Mouse (Mus musculus): ENCODE measurements around the gene Gnmt. TPM values are rescaled to one million over a fixed set of nuclear protein-coding genes. Genes with fewer than 3 reads are reported as not detected.

Gnmt gene
- 1 to 10 TPM; 3.2 to 4.0 TPM for total RNA-seq (2023)

DNA sequence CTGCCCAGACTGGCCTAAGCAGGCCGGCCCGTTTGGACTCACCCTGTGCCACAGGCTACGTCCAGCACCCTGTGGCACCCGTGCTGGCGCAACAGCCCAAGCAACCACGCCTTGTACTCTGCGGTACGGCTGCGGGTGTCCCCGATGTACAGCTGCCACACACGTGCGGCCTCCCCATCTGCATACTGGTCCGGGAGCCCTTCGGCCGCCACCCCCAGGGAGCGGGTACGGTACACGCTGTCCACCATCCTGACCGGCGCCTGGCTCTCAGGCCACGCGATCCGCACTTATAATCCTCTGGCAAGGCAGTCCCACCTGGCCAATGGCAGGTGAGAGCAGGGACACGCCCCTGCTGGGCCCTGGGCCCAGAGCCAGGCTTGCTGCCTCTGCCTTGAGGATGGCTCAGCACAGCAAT lies at the start of gene Gnmt:
Gene Gnmt (minus strand): TSS at position 265 of the 415 bp plus-strand sequence.

DNA sequence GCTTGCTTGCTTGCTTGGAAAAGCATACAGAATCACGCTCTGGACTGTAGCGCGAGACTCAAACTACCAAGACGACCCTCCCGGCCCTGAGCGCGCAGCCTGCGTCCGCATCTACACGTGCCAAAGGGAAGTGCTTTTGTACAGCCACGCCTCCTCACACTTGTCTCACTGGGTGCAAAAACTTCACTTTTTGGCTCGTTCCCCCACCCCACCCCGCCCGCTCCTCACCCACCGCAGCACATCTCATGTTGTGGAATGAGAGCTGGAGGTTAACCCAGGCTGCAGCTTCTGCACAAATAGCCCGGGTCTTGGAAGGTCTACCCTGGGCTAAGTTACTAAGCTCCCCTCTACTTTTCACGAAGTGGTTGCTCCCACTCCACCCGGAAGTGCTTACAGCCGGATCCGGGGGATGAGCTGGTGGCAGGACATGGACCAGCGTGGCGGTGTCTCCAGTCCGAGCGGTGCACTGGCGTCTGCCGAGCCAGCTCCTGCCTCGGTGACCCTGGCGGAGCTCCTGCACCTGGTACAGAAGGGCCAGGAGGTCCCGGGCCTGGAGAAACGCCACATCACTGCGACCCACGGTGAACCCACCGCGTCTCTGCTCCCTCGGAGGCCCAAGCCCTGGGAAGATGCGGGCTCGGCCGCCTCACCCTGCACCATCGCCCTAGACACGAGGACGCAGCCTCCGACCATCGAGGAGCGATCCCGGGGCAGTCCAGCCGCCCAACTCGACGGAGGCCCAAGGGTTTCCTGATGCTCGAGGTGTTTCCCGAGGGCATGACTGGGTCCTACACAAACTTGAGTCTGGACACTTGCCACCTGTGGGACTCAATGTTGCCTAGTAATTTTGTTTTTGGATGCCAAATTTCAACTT lies 43.7 kb upstream of the Gnmt start, which contains the start of gene 2310039H08Rik:
Gene 2310039H08Rik (plus strand): TSS at position 232 of the 874 bp plus-strand sequence.

GRCm38 (mm10) chr17:46763544-46763943 lies 34.6 kb upstream of the Gnmt start, which contains the start of gene Ptcra:
TSS of gene Ptcra (minus strand) at chr17:46763712.

GRCm38 (mm10) chr17:46751794-46752556 lies 23.0 kb upstream of the Gnmt start, which contains the start of gene Cnpy3:
TSS of gene Cnpy3 (minus strand) at chr17:46752214.

DNA sequence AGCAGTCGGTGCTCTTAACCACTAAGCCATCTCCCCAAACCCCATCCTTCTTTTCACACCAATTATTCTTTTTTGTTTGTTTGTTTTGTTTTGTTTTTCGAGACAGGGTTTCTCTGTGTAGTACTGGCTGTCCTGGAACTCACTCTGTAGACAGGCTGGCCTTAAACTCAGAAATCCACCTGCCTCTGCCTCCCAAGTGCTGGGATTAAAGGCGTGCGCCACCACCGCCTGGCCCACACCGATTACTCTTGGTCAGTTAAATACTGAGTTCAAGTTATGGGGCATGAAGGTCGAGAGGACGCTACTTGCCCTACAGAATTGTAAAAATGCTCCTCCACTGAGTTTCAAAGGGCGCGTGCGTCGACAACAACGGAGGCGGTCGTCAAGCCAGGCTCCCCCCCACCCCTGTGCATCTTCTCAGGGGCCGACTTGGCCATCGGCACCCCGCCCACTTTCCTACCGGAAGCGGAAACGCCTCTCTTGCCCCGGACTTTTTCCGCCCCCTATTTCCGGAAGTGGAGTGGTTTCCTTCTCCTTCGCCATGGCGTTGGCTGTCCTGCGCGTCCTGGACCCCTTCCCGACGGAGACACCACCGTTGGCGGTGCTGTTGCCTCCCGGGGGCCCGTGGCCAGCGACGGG lies 17.9 kb downstream of the Gnmt start, which contains the start of gene Pex6:
Gene Pex6 (plus strand): TSS at position 505 of the 639 bp plus-strand sequence.

DNA sequence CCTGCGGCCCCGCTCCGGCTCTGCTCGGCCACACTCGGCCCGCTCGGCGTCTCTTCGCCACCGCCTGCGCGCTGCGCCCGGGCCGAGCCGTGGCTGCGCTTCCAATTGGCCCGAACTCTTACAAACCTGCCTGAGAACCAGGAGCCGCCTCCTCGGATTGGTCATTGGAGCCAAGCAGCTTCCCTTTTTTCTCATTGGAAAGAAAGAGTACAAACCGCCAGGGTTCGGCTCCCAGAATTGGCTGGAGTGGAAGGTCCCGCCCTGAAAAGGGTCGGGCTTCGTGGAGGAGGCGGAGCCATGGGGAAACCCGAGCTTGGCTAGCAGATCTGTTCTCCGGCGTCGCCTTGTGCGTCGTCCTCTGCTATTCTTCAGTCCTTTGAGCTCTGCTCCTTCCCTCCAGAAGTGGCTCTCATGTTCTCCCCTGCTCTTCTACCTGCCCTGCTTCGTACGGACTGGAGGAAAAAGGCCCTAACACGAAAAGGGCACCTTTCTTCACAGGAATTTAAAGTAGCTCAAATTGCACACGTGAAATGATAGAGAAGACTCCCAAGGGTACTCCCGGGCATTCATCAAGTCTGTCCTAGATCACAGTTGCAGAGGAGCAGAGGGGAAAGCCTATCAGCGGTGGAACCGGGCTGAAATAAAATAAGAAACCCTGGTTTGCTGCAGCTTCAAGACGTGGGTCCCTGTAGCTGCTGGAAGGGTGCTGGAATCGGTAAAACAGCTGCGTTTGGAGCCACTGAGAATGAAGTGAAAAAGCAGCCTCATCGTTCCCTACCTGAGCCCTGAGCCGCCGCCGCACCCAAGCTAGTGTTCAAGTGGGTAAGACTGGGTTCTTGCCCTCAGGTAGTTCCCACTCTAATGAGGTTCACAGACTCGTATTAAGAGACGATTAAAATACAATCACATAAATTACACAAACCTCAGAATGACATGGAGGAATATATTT lies 23.8 kb downstream of the Gnmt start, which contains the start of gene Ppp2r5d:
Gene Ppp2r5d (minus strand): TSS at position 225 of the 949 bp plus-strand sequence.

DNA sequence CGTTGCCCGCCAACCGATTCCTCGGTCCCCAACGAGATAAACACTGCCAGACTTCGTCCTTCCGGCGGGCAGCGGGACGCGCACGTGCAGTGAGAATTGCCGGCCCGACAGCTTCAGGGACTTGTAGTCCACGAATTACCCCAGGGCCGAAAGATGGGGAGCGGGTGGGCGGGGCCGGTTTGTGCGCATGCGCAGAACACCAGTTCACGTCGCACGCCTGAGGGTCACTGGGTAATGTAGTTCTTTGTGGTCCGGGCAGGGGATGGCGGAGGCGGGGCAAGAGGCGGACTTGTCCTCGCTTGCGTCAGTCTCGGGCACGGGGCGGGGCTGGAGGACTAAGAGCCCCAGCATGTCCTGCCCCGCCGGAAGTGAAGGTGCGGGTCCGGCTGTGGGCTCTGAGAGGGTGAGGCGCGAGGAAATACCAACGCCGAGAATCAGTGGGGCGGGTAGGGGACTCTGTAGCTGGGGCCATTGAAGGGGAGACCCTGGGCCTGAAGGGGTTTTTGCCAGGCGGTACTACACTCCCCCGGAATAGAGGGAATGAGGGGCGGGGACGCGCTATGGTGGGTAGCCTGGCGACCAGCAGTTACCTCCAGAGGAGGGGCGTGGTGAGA lies 48.1 kb downstream of the Gnmt start, which contains the start of gene Klhdc3:
Gene Klhdc3 (minus strand): TSS at position 155 of the 614 bp plus-strand sequence.

DNA sequence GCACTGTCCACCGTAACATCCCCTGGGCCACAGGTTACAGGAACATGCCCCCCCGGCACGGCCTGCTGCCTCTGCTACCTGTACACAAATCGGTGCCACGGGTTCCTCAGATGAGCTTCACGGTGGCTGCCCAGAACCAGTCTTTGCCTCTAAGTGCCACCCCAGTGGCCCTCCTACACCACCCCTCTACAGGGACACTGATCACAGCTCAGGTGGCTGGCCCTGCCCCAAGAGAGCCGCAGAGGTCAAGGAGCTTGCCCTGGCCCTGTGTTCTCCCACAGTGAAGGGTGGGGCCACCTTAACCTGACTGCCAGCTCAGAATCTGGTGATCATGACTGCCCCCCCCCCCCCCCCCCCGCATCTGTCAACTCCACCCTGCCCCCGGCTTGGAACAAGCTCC lies 50.6 kb downstream of the Gnmt start, which contains the start of gene Mea1:
Gene Mea1 (plus strand): TSS at position 378 of the 400 bp plus-strand sequence.

Other genes with a start within 250 kb of the Gnmt start
- not detected for gene Ttbk1, start 241.5 kb downstream of the Gnmt start, total RNA-seq (2023)
- gene Dnph1, start 232.5 kb downstream of the Gnmt start, total RNA-seq (2023), result 1 to 10 TPM; 3.7 to 5.4 TPM
- 1 to 10 TPM; 3.3 to 4.3 TPM for gene Cul9, start 182.8 kb downstream of the Gnmt start, total RNA-seq (2023)
- 10 to 100 TPM; 51.5 to 56.3 TPM for gene Srf, start 173.0 kb downstream of the Gnmt start, total RNA-seq (2023)
- under 1 TPM; 0.33 to 0.57 TPM for gene Ptk7, start 99.7 kb downstream of the Gnmt start, total RNA-seq (2023)
- gene Klc4, start 83.1 kb downstream of the Gnmt start, total RNA-seq (2023), result 10 to 100 TPM; 22.9 to 26.0 TPM
- 10 to 100 TPM; 22.4 to 22.6 TPM for gene Mrpl2, start 82.9 kb downstream of the Gnmt start, total RNA-seq (2023)
- gene Cul7, start 78.8 kb downstream of the Gnmt start, total RNA-seq (2023), result 1 to 10 TPM; 3.5 to 3.6 TPM
- 10 to 100 TPM; 13.3 to 16.9 TPM for gene Rrp36, start 54.8 kb downstream of the Gnmt start, total RNA-seq (2023)
- gene Mea1, start 50.4 kb downstream of the Gnmt start, total RNA-seq (2023), result 10 to 100 TPM; 41.6 to 50.6 TPM
- gene Klhdc3, start 48.3 kb downstream of the Gnmt start, total RNA-seq (2023), result 10 to 100 TPM; 48.5 to 51.8 TPM
- gene Ppp2r5d, start 24.1 kb downstream of the Gnmt start, total RNA-seq (2023), result 10 to 100 TPM; 24.7 to 30.7 TPM
- gene Pex6, start 17.7 kb downstream of the Gnmt start, total RNA-seq (2023), result 10 to 100 TPM; 19.7 to 20.7 TPM
- gene Cnpy3, start 23.0 kb upstream of the Gnmt start, total RNA-seq (2023), result 100 to 1,000 TPM in 1 of 2 experiments, 10 to 100 TPM in 1; 84.1 to 101 TPM
- gene Ptcra, start 34.5 kb upstream of the Gnmt start, total RNA-seq (2023), result not detected
- gene 2310039H08Rik, start 43.5 kb upstream of the Gnmt start, total RNA-seq (2023), result 10 to 100 TPM in 1 of 2 experiments, 1 to 10 TPM in 1; 9.7 to 10.0 TPM
- gene Rpl7l1, start 53.5 kb upstream of the Gnmt start, total RNA-seq (2023), result 10 to 100 TPM; 39.7 to 45.5 TPM
- 10 to 100 TPM; 33.6 to 43.1 TPM for gene Bicral, start 129.3 kb upstream of the Gnmt start, total RNA-seq (2023)
- 10 to 100 TPM; 12.2 to 13.9 TPM for gene Tbcc, start 161.5 kb upstream of the Gnmt start, total RNA-seq (2023)
- not detected for gene Prph2, start 181.3 kb upstream of the Gnmt start, total RNA-seq (2023)

Data from neutrophil, adult 59 days (primary cell).